Mouse (Mus musculus) G1E (cell line): Measurements from ENCODE around the gene Nos1.

Experiments
- CTCF ChIP-seq: IDR thresholded peaks from 2 replicates; pipeline ENCODE4 v1.5.1; 2012; ENCODE audit warnings: low read depth, low read length, inconsistent platforms, mixed read lengths
- POLR2AphosphoS5 ChIP-seq: IDR thresholded peaks from 2 replicates; pipeline ENCODE4 v1.6.1; 2012; ENCODE audit warnings: low read depth, low read length, inconsistent platforms; ENCODE audit not compliant: insufficient replicate concordance

- TF ChIP-seq CTCF (no peak), POLR2AphosphoS5 (no peak)
Measured at GRCm38 (mm10) chr5:117850474-117850873, 69.6 kb downstream of the Nos1 start.
